Mouse (Mus musculus): ENCODE results near the gene Rnf11. TPM values are rescaled to one million over a fixed set of nuclear protein-coding genes. Genes with fewer than 3 reads are reported as not detected.

The Rnf11 gene
- polyA plus RNA-seq (2015; fragmentation: Nextera tagmentation; extraction: Ambion mirVana): 88.4 and 111 TPM in 2 replicates

GRCm38 (mm10) chr4:109484621-109485020 is at the start of gene Rnf11:
Gene Rnf11 (minus strand): TSS chr4:109484728.

GRCm38 (mm10) chr4:109531111-109531510 is 46.6 kb upstream of the Rnf11 start, which contains the start of gene 4930522H14Rik:
Gene 4930522H14Rik (minus strand): TSS chr4:109531297.

GRCm38 (mm10) chr4:109406486-109407175 is 77.9 kb downstream of the Rnf11 start, which contains the start of gene Ttc39a:
Gene Ttc39a (plus strand): TSS chr4:109406623.

Other genes starting within 250 kb of the Rnf11 start
- gene Eps15, start 204.5 kb downstream of the Rnf11 start, polyA plus RNA-seq (2015; fragmentation: Nextera tagmentation; extraction: Ambion mirVana): 49.4 and 53.3 TPM in 2 replicates
- gene Ttc39a, start 78.1 kb downstream of the Rnf11 start, polyA plus RNA-seq (2015; fragmentation: Nextera tagmentation; extraction: Ambion mirVana): 6.5 and 6.8 TPM in 2 replicates
- gene 4930522H14Rik, start 46.6 kb upstream of the Rnf11 start, polyA plus RNA-seq (2015; fragmentation: Nextera tagmentation; extraction: Ambion mirVana): not detected in 2 replicates
- gene Cdkn2c, start 182.5 kb upstream of the Rnf11 start, polyA plus RNA-seq (2015; fragmentation: Nextera tagmentation; extraction: Ambion mirVana): 5.3 and 5.7 TPM in 2 replicates
- 30.8 and 33.1 TPM in 2 replicates for gene Faf1, start 191.9 kb upstream of the Rnf11 start, polyA plus RNA-seq (2015; fragmentation: Nextera tagmentation; extraction: Ambion mirVana)